Mouse (Mus musculus): ENCODE data around the gene Wdr89.
A peak's percentile ranks its signal among the peaks of the same experiment; 100 is the strongest.
"Not testable (repeated sequence)": the region's sequence is repeated elsewhere in the genome, so short reads cannot be mapped to it uniquely, and the experiment has no call there.

The Wdr89 gene

DNA sequence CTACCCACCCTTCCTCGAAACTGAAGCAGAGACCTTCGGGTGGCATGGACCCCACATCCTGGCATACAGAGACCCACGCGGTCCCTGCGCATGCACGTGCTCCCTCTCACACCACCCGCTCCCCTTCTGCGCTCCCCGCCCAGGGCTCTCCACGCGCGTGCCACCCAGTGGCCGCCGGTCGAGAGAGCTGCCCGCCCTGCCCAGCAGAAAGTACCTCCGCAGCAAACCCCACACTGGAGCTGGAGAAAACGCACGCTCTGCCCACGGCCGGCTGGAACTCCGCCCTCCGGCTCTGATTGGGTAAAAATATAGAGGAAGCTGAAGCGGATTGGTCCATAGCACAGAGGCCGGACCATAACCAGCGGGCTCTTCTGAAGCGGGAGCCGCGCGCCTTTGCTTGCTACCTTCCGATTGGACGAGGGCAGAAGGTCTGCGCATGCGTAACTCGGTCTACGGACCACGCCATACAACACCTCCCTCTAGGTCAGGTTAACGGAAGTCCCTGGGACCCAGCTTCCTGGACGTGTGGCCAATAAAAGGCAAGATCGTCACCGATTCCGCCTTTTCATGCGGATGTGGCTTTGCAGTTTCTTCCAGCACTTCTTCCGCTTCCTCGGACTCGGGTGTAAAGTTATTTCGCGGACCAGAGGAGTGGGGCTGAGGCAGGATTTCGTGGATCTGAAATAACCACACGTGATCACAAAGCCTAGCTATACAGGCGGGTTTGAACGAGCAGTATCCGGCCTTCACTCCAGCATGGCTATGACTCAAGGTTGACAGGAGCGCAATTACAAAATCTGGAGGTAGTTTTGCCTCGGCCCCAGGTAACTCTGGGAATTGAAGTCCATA, at the start of gene Wdr89:
Wdr89 (minus strand) TSS at position 280 of the 849 bp plus-strand sequence.
- DNase-seq, result peak; percentile 98 to 99

DNA sequence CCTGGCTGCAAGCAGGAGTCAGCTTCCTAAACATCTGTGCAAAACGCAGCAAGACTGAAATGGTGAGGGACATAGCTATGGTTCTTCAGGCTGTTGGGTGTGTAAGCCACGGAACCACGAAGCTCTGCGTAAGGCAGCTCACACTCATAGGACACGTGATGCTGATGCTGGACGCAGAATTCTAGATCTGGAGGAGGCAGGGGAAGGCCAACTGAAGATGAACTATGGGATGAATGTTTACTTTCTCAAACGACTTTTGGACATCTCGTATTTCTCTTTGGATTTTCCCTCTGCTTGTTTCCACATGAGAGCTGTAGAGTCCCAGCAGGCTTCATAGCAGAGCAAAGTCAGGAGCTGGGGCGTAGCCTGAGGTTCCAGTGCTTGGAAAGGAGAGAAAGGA, 44.3 kb upstream of the Wdr89 start:
- no peak for DNase-seq

DNA sequence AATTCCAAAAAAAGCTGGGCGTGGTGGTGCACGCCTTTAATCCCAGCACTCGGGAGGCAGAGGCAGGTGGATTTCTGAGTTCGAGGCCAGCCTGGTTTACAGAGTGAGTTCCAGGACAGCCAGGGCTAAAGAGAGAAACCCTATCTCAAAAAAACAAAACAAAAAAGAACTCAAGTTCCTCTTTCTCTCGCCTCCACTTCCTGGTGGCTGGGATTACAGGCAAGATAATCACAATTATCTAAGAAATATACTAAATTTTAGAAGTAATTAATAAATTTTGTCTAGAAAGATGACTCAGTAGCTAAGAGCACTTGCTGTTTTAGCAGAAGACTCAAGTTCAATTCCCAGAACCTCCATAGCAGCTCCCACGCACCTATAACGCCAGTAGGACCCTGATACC, 43.6 kb upstream of the Wdr89 start:
- not testable (repeated sequence) for DNase-seq

DNA sequence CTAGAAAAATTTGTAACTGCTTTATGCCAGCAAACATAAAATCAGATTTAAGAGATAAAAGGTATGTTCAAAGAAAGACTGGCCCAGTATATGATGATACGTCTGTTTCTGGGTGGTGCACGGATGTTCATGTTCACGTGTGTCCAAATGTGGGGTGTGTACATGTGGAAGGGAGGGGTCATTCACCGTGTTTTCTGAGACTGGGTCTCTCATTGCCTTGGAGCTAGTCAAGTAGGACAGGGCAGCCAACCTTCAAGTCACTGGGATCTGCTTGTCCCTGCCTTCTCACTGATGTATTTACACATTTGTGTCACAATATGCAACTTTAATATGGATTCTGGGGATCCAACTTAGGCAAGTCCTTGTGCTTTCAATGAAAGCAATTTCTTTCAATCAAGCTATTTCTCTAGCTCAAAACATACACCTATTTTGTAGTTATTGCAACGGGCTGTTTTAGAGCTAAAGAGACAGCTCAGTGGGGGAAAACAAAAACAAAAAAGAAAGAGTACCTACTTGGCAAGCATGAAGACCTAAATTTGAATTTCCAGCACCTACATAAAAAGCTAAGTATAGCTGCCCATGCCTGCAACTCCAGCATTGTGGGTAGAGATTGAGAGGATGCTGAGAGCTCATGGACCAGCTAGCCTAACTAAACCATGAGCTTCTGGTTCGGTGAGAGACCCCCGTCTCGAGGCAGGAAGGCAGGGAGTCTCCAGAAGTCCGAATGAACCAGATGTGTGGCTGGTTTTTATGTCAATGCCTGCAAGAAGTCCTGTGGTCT, 41.4 kb upstream of the Wdr89 start:
- DNase-seq, result no peak

DNA sequence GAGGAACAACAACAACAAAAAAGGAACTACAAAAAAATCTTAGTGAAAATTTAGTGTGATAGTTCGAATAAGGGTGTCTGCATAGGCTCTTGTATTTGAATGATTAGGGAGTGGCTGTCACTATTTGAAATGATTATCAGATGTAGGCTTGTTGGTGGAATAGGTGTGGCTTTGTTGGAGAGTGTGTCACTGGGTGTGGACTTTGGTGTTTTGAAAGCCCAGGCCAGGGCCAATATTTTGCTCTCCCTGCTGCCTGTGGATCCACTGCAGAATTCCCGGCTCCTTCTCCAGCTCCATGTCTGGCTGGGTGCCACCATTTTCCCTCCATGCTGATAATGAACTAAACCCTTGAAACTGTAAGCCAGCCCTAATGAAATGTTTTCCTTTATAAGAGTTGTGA, 40.2 kb upstream of the Wdr89 start:
- no peak for DNase-seq

DNA sequence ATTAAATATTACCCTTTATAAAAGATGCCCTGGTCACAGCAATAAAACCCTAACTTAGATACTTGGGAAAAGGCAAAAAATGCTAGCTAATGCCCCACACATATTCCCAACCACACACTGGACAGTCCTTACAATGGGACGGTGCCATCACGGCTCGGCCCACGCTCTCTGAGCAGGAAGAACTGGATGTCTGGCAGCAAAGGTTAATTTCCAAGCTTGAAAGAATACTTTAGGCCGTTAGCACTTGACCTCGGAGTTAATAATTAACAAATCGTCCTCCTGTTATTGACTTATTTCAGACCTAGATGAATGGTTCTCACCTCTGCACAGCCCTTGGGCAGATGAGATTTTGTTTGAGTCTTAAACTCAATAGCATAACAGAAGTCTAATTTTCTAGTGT, 37.3 kb upstream of the Wdr89 start:
- no peak for DNase-seq

DNA sequence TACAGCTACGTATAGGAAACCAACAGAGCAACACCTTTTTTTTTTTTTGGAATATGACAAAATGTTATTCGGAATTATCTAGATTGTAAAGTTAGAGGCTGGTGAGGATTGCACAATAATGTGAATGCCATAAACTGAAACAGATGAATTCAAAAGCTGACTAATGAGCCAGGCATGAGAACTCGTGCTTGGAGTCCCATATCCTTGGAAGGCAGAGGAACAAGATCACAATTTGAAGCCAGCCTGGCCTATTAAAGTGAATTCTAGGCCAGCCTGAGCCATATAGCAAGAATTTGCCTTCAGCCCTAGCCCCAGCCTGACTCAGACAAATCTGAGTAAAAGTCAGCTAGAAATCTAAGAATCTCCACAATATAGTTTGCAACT, 33.4 kb upstream of the Wdr89 start:
- DNase-seq, result no peak

DNA sequence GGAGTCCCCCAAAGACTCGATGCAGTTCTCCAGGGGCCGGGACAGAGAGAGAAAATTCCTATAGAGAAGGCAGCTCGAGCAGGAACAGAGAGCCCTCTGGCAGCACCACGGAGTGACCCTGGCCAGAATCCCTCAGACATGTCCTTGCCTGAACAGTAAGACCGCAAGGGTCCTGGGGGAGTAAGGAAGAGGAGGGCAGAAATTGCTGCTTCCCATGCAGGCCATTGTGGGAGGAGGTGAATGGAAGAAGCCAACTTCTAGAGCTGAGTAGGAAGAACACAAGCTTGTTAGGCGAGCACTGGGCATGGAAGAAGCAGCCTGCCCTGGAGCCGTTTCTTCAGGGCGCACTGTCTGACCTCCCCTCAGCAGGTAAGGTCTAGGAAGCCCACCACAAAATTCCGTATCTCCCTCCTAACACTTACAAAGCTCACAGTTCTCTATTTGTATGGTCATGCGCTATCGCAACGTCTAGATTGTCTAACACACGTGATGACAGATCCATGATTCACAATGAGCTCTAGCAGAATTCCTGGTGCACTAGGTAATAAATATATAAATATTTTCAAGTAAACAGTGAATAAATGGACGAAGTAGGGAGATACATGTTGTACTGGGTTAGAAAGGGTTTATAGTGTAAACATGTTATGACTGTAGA, 32.9 kb upstream of the Wdr89 start:
- DNase-seq, result no peak

DNA sequence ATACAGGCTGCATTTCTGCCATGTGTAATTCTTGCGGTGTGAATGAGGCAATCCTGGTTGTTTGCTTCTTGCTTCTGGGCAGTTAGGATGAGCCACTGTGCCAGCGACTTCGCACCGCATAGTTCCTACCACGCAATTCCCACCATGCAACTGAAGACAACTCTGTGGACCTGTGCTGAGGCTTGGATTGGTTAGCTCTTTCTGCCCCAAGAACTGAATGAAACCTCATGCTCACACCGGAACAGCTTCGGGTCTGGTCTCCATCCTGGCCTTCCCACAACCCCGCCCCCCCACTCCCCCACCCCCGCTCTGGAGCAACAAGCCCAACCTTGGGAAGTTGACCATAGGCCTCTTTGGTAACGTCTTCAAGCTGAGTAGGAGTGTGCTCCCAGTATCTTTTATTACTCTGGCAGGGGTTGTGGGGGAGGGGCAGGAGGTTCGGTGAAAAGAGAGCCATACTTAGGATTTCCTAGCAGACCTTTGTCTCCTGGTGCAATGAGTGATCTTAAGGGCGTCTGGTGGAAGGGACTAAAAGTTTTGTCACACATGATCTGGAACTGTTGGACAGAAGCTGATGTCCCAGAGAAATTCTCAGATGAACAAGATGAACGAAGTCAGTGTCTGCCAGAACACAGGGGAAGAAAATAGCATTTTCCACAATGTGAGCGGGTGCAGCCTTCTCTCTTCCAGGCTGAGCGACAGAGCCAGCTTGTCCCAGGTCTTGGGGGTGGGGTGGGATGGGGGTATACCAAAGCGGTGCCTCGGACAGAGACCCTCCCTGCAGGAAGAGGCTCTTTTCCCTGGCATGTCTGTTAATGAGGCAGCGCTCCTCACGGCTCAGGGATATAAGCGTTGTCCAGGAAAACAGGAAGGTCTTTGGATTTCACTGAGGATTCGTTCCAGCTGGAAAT, 32.1 kb upstream of the Wdr89 start:
- no peak for DNase-seq

DNA sequence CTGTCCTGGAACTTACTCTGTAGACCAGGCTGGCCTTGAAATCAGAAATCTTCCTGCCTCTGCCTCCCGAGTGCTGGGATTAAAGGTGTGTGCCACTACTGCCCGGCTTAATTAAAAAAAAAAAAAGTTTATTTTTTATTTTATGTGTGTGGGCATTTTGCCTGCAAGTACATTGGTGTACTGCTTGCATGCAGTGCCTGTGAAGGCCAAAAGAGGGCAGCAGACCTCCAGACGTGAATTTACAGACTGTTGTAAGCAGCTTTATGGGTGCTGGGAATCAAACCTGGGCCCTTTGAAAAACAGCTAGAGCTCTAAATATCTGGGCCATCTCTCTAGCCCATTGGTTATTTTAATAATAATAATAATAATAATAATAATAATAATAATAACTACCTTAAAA, 29.4 kb upstream of the Wdr89 start:
- no peak for DNase-seq

DNA sequence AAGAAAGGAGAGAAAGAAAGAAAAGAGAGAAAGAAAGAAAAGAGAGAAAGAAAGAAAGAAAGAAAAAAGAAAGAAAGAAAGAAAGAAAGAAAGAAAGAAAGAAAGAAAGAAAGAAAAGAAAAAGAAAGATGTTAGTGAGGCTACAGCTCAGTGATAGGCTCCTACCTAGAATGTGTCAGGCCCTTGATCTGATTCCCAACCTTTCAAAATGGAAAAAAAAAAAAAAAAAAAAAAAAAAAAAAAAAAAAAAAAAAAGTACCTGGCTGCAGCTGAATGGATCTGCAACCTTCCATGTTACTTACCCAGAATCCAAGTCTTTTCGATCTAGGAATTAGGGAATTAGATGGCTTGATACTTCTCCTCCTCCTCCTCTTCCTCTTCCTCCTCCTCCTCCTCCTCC, 26.5 kb upstream of the Wdr89 start:
- not testable (repeated sequence) for DNase-seq

DNA sequence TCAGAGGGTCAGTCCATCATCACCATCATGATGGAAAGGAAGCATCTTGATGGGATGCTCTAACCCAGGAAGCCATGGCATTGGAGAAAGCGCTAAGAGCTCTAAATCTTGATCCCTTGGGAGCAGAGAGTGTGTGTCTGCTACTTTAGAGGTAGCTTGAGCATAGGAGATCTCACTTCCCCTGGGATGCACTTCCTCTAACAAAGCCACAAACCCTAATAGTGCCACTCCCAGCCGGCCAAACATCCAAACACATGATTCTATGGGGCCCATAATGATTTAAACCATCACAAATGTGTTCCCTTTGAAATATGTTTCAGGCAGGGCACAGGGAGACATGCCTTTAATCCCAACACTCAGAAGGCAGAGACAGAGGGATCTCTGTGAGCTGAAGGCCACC, 19.7 kb upstream of the Wdr89 start:
- no peak for DNase-seq

DNA sequence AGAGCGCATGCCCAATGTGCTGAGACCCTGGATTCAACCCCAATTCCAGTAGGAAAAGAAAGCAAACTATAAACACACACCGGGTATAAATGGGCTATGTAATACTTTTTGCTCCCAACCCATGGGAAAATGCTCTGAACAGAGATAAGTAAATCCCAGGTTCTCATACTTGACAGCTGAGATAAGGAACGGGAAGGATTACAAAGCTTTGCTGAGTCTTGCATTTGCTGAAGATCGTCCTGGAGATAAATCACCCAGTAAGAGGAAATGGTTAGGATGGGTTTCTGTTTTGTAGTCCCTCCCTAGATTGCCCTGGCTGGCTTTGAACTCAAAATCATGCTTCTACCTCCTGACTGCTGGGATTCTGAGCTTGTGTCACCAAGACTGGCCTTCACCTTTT, 18.0 kb upstream of the Wdr89 start:
- no peak for DNase-seq

DNA sequence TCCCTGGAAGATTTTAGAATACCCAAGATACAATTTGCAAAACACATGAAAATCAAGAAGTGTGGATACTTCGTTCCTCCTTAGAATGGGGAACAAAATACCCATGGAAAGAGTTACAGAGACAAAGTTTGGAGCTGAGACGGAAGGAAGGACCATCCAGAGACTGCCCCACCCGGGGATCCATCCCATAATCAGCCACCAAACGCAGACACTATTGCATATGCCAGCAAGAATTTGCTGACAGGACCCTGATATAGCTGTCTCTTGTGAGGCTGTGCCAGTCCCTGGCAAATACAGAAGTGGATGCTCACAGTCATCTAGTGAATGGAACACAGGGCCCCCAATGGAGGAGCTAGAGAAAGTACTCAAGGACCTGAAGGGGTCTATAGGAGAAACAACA, 14.7 kb upstream of the Wdr89 start:
- DNase-seq, result not testable (repeated sequence)

DNA sequence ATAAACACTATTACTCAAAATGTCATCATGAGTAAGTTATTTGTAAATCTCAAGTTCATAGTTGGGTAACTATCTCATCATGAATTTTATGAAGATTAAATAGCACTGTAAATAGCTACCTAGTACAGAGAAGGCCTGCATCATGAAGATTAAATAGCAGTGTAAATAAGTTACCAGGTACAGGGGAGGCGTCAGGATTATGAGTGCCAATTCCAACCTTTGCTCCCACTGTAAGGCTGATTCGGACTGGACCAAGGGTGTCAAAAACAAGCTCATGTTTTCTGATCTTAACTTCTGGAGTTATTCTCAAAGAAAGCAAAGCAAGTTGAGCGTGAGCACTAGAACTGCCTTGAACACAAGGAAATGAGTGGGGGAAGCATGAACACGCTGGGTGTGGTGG, 14.3 kb upstream of the Wdr89 start:
- DNase-seq, result no peak

DNA sequence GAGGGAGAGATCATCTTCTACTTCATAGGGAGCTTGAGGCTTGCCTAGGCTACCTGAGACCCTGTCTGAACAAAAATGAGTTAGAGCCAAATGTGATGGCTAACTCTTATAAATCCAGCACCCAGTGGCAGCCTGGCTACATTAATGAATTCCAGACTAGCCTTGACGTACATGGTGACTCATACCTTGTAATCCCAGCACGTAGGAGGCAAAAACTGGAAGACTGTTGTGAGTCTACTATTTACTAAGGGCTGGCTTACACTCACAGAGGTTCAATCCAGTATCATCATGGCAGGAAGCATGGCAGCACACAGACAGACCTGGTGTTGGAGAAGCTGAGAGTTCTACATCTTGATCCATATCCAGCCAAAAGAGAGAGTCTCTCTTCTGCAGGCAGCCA, 13.5 kb upstream of the Wdr89 start:
- DNase-seq, result no peak

DNA sequence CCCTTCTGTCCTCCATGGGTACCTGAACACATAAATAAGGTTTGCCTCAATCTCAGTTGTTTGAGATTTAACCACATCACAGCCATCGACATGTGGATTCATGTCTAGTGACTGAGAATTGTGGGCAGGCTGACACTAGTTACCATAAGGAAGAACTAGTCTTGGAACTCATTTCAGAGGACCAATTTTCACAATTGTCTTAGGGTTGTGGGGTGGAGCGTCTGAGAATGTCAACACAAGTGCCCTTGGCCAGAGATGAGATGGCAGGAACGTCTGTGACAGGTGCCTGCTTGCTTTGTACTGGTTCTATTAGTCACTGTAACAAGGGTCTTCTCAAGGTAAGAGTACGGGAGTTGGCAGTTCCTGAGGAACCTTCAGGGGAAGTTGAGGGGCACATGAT, 11.8 kb upstream of the Wdr89 start:
- no peak for DNase-seq

DNA sequence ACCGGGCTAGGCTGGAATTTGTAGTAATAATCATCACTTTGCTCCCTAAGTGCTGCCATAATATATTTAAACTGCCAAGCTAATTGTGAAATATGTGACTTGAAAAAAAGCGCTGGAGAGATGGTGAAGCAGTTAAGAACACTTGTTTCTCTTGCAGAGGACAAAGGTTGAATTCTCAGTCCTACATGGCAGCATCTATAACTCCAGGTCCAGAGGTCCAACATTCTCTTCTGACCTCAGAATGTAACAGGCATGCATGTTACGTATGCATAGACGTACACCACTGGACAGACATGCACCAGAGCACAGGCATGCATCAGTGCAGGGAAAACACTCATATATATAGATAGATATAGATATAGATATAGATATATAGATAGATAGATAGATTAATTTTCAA, 9.1 kb upstream of the Wdr89 start:
- DNase-seq, result no peak

DNA sequence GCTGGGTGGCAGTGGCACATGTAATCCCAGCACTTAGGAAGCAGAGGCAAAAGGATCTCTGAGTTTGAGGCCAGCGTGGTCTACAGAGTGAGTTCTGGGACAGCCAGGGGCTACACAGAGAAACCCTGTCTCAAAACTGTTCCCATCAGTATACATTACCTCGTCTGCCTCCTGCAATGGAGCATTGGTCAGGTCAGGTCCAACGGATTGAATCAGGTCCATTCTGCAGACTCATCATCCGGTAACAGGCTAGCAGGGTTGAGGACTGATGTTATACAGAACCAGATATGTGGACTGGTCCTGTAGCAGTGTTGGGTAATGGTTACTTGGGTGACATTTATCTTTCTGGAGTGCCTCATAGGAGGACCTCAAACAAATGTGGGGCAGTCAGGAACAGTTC, 3.3 kb upstream of the Wdr89 start:
- no peak for DNase-seq

DNA sequence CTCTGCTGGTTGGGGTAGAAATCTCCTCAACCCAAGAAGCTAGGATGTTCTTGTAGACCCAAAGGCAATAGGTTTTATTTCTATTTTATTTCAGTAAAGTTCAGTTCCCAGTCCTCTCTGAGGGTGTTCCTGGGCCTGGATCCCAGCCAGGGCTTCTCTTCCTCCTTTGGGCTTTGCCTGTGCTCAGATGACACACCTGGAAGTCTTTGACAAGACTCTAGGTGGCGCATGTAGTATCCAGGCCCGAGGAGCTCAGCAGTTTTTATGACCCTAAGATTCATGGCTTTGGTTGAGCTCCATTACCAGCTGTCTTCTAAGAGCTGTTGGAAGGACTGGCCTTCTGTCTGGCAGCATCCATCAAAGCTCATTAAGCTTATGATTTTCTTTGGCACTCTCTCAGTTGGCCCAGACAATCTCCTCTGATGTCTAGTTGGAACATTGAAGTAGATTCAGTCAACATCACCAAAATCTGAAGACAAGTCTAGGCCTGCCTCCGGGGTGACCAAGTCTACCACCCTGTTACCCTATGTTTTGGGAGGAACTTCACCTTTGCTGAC, 2.5 kb upstream of the Wdr89 start:
- DNase-seq, result no peak

DNA sequence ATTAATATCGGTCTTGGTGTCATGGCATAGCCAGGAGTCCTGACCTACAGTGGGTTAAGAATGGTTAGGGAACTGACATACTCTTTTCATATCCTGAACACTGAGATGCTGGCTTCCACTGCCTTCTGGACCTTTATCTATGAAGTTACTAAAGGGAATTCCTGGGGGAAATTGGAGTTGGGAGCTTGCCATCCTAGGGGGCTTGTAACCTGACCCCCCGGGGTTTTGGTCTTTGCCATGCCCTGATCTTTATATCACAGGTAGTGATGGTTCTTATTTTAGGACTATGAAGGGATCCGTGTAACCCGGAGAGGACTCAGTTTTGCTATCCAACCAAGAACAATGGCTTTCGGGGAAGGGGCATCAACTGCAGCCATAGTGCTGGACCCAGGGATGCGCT, 1.3 kb upstream of the Wdr89 start:
- peak; percentile 18 to 29 for DNase-seq

DNA sequence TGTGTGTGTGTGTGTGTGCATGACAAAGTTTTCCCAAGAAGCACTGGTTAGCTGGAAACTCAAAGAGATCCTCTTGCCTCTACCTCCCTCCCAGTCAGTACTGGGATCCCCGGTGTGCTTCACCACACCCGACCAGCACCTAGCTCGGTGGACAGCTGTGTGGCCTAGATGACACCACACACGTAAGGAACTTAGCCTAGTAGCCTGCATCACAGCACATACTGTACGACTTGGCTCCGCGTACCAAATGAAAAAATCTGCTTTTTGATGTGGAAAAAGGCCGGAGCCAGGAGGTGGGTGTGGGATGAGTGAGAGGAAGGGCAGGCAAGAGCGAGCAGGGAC, 450 bp downstream of the Wdr89 start:
- no peak for DNase-seq

DNA sequence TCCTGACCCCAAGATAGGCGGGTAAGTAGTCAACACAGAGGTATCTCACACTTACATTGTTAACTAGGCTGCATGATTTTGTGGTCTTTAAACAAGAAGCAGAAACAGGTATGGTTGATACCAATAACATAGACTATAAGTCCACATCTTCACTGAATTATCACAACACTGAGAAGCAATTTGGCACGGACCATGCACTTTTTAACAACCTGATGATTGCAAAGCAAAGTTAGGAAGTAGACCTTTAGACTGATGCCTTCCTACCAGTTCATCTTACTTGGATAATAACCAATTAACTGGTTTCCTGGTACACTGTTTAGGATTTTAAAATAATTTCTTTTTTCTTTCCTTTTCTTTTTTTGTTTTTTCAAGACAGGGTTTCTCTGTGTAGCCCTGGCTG, 1.1 kb downstream of the Wdr89 start:
- no peak for DNase-seq

All from cerebellum, adult 18-20 months (tissue).